Mouse (Mus musculus) embryonic facial prominence, embryonic 12.5 days (tissue): Measurements from ENCODE around the gene Myb. TPM values are rescaled to one million over a fixed set of nuclear protein-coding genes. Genes with fewer than 3 reads are reported as not detected.
A peak's percentile ranks its signal among the peaks of the same experiment; 100 is the strongest.

Experiments used
- ATAC-seq: fragments of 200-750 bp; cut with Nextera tagmentation; 2 replicates; pipeline ENCODE4 v1.8.0; 2017; ENCODE audit not compliant: insufficient number of reproducible peaks, insufficient read depth, low FRiP score, low TSS enrichment
- H3K27ac ChIP-seq: fragments of 300-500 bp; sonication (generic); 2 replicates; pipeline ENCODE4 v1.5.1; 2016; ENCODE audit warnings: mild to moderate bottlenecking
- H3K27me3 ChIP-seq: fragments of 300-500 bp; sonication (generic); 2 replicates; pipeline ENCODE4 v1.6.1; 2016; ENCODE audit warnings: mild to moderate bottlenecking, moderate library complexity
- H3K36me3 ChIP-seq: fragments of 300-500 bp; sonication (generic); 2 replicates; pipeline ENCODE4 v1.6.1; 2016; ENCODE audit warnings: mild to moderate bottlenecking
- H3K4me1 ChIP-seq: fragments of 300-500 bp; sonication (generic); 2 replicates; pipeline ENCODE4 v1.6.1; 2016
- H3K4me2 ChIP-seq: fragments of 300-500 bp; sonication (generic); replicated peaks from 2 replicates; pipeline ENCODE4 v1.6.1; 2016; ENCODE audit warnings: mild to moderate bottlenecking, moderate library complexity
- H3K4me3 ChIP-seq: fragments of 300-500 bp; sonication (generic); 2 replicates; pipeline ENCODE4 v1.5.1; 2016; ENCODE audit warnings: mild to moderate bottlenecking
- H3K9ac ChIP-seq: fragments of 300-500 bp; sonication (generic); 2 replicates; pipeline ENCODE4 v1.6.1; 2016; ENCODE audit warnings: mild to moderate bottlenecking, moderate library complexity
- H3K9me3 ChIP-seq: fragments of 300-500 bp; sonication (generic); 2 replicates; pipeline ENCODE4 v1.6.1; 2016; ENCODE audit warnings: mild to moderate bottlenecking, moderate library complexity
- WGBS: fragments of 180-500 bp; shearing (Covaris S2); methylation state at CpG from one replicate; pipeline ENCODE4 v1.1.7; 2016; 5-methylcytosine and 5-hydroxymethylcytosine counted together
- polyA plus RNA-seq: library from polyadenylated mRNA; unstranded; fragments of >200 nt; fragmentation: Nextera tagmentation; extraction: Ambion mirVana; gene quantifications from 2 replicates; pipeline ENCODE4 v1.2.1, GENCODE M21; 2016

The Myb gene
- polyA plus RNA-seq, 1 experiment from 2014 or later: 7.4 TPM

- Histone ChIP-seq H3K36me3 (no peaks in the 10 kb centered on the region), H3K9me3 (no peaks in the 10 kb centered on the region), H3K4me1 (no peaks in the 10 kb centered on the region), H3K27ac (no peak overlapping the region), H3K27me3 (no peaks in the 10 kb centered on the region), H3K9ac (no peak overlapping the region), H3K4me2 (no peak overlapping the region), H3K4me3 (no peak overlapping the region)
- no peak for ATAC-seq
- 75% methylated on average over 5 of the region's 5 CpGs for WGBS
Observed at GRCm38 (mm10) chr10:21167165-21167564, 6.4 kb upstream of the Myb start.

GRCm38 (mm10) chr10:21165411-21165810 lies 4.6 kb upstream of the Myb start:
- Histone ChIP-seq H3K9ac (no peak overlapping the region), H3K4me1 (no peaks in the 10 kb centered on the region), H3K27ac (no peak overlapping the region), H3K9me3 (no peaks in the 10 kb centered on the region), H3K36me3 (no peaks in the 10 kb centered on the region), H3K4me2 (no peak overlapping the region), H3K27me3 (no peaks in the 10 kb centered on the region), H3K4me3 (no peak overlapping the region)
- ATAC-seq: no peak
- 72% methylated on average over 4 of the region's 4 CpGs for WGBS

- H3K27ac ChIP-seq: no peak overlapping the region
- H3K27me3 ChIP-seq: peaks cover 19% of the 10 kb centered on the region
- H3K9ac ChIP-seq: no peak overlapping the region
- no peak overlapping the region for H3K4me2 ChIP-seq
- H3K4me3 ChIP-seq: no peak overlapping the region
- 42% methylated on average over 3 of the region's 3 CpGs for WGBS
- no peak for ATAC-seq
- no peaks in the 10 kb centered on the region for H3K9me3 ChIP-seq
- H3K36me3 ChIP-seq: no peaks in the 10 kb centered on the region
- peaks cover 12% of the 10 kb centered on the region for H3K4me1 ChIP-seq
Observed at GRCm38 (mm10) chr10:21162124-21162523, 1.3 kb upstream of the Myb start.

GRCm38 (mm10) chr10:21161359-21162094 lies 743 bp upstream of the Myb start:
- Histone ChIP-seq H3K36me3 (no peaks in the 10 kb centered on the region), H3K9ac (peak overlapping the region; percentile 84), H3K4me3 (peak overlapping the region; percentile 63), H3K4me1 (peaks cover 12% of the 10 kb centered on the region), H3K27ac (peak overlapping the region; percentile 70), H3K4me2 (peak overlapping the region; percentile 95), H3K9me3 (no peaks in the 10 kb centered on the region), H3K27me3 (peaks cover 19% of the 10 kb centered on the region)
- ATAC-seq: peak; percentile 67
- WGBS: 3% methylated on average over 20 of the region's 20 CpGs

GRCm38 (mm10) chr10:21159697-21160394 lies 938 bp downstream of the Myb start:
- H3K4me2 ChIP-seq: peak overlapping the region; percentile 95

GRCm38 (mm10) chr10:21158918-21159443 lies 1.8 kb downstream of the Myb start:
- no peak for ATAC-seq
- under 1% methylated on average over 35 of the region's 35 CpGs for WGBS
- Histone ChIP-seq H3K9me3 (no peaks in the 10 kb centered on the region), H3K4me2 (peak overlapping the region; percentile 95), H3K27me3 (peaks cover 19% of the 10 kb centered on the region), H3K36me3 (no peaks in the 10 kb centered on the region), H3K4me1 (peaks cover 12% of the 10 kb centered on the region), H3K9ac (peak overlapping the region; percentile 57), H3K4me3 (peak overlapping the region; percentile 63), H3K27ac (no peak overlapping the region)

More at GRCm38 (mm10) chr10:21159697-21160394, 938 bp downstream of the Myb start:
- Histone ChIP-seq H3K27me3 (peaks cover 19% of the 10 kb centered on the region), H3K9ac (peak overlapping the region; percentile 51), H3K27ac (no peak overlapping the region), H3K36me3 (no peaks in the 10 kb centered on the region), H3K9me3 (no peaks in the 10 kb centered on the region), H3K4me1 (peaks cover 12% of the 10 kb centered on the region), H3K4me3 (peak overlapping the region; percentile 63)
- ATAC-seq: no peak
- under 1% methylated on average over 44 of the region's 44 CpGs for WGBS

GRCm38 (mm10) chr10:21158111-21158917 lies 2.5 kb downstream of the Myb start:
- Histone ChIP-seq H3K9me3 (no peaks in the 10 kb centered on the region), H3K4me1 (peaks cover 12% of the 10 kb centered on the region), H3K4me2 (peak overlapping the region; percentile 95), H3K27me3 (peaks cover 19% of the 10 kb centered on the region), H3K4me3 (peak overlapping the region; percentile 63), H3K9ac (peak overlapping the region; percentile 57; the same call in 1 of the 2 replicates), H3K27ac (no peak overlapping the region), H3K36me3 (0 out of 2 replicates have a peak, but pooled peaks cover 3% of the 10 kb centered on the region)
- WGBS: 2% methylated on average over 19 of the region's 19 CpGs
- no peak for ATAC-seq

GRCm38 (mm10) chr10:21156953-21157499 lies 3.8 kb downstream of the Myb start:
- WGBS: 68% methylated on average over 5 of the region's 5 CpGs
- Histone ChIP-seq H3K27ac (no peak overlapping the region), H3K4me2 (no peak overlapping the region), H3K4me1 (peaks cover 12% of the 10 kb centered on the region), H3K9me3 (no peaks in the 10 kb centered on the region), H3K27me3 (peaks cover 19% of the 10 kb centered on the region), H3K4me3 (no peak overlapping the region), H3K9ac (no peak overlapping the region), H3K36me3 (peaks cover 11% of the 10 kb centered on the region; the same call in 1 of the 2 replicates)
- ATAC-seq: no peak

- Histone ChIP-seq H3K27ac (no peak overlapping the region), H3K4me2 (no peak overlapping the region), H3K4me1 (peaks cover 12% of the 10 kb centered on the region), H3K36me3 (peaks cover 11% of the 10 kb centered on the region; the same call in 1 of the 2 replicates), H3K9me3 (no peaks in the 10 kb centered on the region), H3K9ac (no peak overlapping the region), H3K27me3 (peaks cover 19% of the 10 kb centered on the region), H3K4me3 (no peak overlapping the region)
- no peak for ATAC-seq
- 91% methylated on average over 3 of the region's 3 CpGs for WGBS
Observed at GRCm38 (mm10) chr10:21156416-21156815, 4.4 kb downstream of the Myb start.

GRCm38 (mm10) chr10:21154927-21155326 lies 5.9 kb downstream of the Myb start:
- WGBS: 91% methylated on average over 3 of the region's 3 CpGs
- Histone ChIP-seq H3K27ac (no peak overlapping the region), H3K4me3 (no peak overlapping the region), H3K9me3 (no peaks in the 10 kb centered on the region), H3K36me3 (peaks cover 15% of the 10 kb centered on the region; the same call in 1 of the 2 replicates), H3K4me1 (peaks cover 12% of the 10 kb centered on the region), H3K9ac (no peak overlapping the region), H3K4me2 (no peak overlapping the region), H3K27me3 (peaks cover 19% of the 10 kb centered on the region)
- ATAC-seq: no peak

- peaks cover 4% of the 10 kb centered on the region; the same call in 1 of the 2 replicates for H3K27me3 ChIP-seq
- H3K9me3 ChIP-seq: no peaks in the 10 kb centered on the region
- ATAC-seq: no peak
- H3K4me2 ChIP-seq: no peak overlapping the region
- 87% methylated on average over 4 of the region's 4 CpGs for WGBS
- no peak overlapping the region for H3K4me3 ChIP-seq
- no peak overlapping the region for H3K27ac ChIP-seq
- peaks cover 17% of the 10 kb centered on the region; the same call in 1 of the 2 replicates for H3K36me3 ChIP-seq
- H3K4me1 ChIP-seq: peaks cover 4% of the 10 kb centered on the region
- H3K9ac ChIP-seq: no peak overlapping the region
Observed at GRCm38 (mm10) chr10:21153433-21153832, 7.4 kb downstream of the Myb start.
